Mouse (Mus musculus) embryonic facial prominence, embryonic 12.5 days (tissue): ENCODE measurements at regions not wholly inside any gene's neighbourhood (a gene's known extent, or its start where the extent isn't known, plus 50 kb on each side); places are given as distances from the start of the nearest gene placed in this dataset.

Experiments
- ATAC-seq: fragments of 200-750 bp; cut with Nextera tagmentation; 2 replicates; pipeline ENCODE4 v1.8.0; 2017; ENCODE audit not compliant: insufficient number of reproducible peaks, insufficient read depth, low FRiP score, low TSS enrichment
- H3K27ac ChIP-seq: fragments of 300-500 bp; sonication (generic); 2 replicates; pipeline ENCODE4 v1.5.1; 2016; ENCODE audit warnings: mild to moderate bottlenecking
- H3K27me3 ChIP-seq: fragments of 300-500 bp; sonication (generic); 2 replicates; pipeline ENCODE4 v1.6.1; 2016; ENCODE audit warnings: mild to moderate bottlenecking, moderate library complexity
- H3K36me3 ChIP-seq: fragments of 300-500 bp; sonication (generic); 2 replicates; pipeline ENCODE4 v1.6.1; 2016; ENCODE audit warnings: mild to moderate bottlenecking
- H3K4me1 ChIP-seq: fragments of 300-500 bp; sonication (generic); 2 replicates; pipeline ENCODE4 v1.6.1; 2016
- H3K4me2 ChIP-seq: fragments of 300-500 bp; sonication (generic); replicated peaks from 2 replicates; pipeline ENCODE4 v1.6.1; 2016; ENCODE audit warnings: mild to moderate bottlenecking, moderate library complexity
- H3K4me3 ChIP-seq: fragments of 300-500 bp; sonication (generic); 2 replicates; pipeline ENCODE4 v1.5.1; 2016; ENCODE audit warnings: mild to moderate bottlenecking
- H3K9ac ChIP-seq: fragments of 300-500 bp; sonication (generic); 2 replicates; pipeline ENCODE4 v1.6.1; 2016; ENCODE audit warnings: mild to moderate bottlenecking, moderate library complexity
- H3K9me3 ChIP-seq: fragments of 300-500 bp; sonication (generic); 2 replicates; pipeline ENCODE4 v1.6.1; 2016; ENCODE audit warnings: mild to moderate bottlenecking, moderate library complexity
- WGBS: fragments of 180-500 bp; shearing (Covaris S2); methylation state at CpG from one replicate; pipeline ENCODE4 v1.1.7; 2016; 5-methylcytosine and 5-hydroxymethylcytosine counted together

DNA sequence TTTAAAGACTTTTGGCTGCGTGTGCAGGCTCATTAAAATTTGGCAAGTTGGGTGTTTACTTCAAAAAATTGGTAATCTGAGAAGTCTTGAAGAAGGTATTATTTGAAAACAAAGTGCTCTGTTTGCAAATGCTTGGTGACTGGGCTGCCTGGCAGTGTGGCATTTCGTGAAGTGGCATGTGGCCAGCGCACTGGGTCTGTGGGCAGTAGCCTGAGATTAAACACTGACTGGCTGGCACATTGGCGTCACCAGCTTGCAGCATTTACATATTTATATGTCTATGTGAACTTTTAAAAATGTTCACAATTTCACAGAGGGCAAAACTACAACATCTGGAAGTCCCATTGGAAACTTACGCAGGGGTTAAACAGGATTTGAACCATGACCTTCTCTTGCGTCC lies 261.3 kb downstream of the Trib2 start:
- WGBS = 84% methylated on average over 6 of the region's 6 CpGs
- H3K4me2 ChIP-seq = no peak overlapping the region
- H3K9ac ChIP-seq = no peak overlapping the region

DNA sequence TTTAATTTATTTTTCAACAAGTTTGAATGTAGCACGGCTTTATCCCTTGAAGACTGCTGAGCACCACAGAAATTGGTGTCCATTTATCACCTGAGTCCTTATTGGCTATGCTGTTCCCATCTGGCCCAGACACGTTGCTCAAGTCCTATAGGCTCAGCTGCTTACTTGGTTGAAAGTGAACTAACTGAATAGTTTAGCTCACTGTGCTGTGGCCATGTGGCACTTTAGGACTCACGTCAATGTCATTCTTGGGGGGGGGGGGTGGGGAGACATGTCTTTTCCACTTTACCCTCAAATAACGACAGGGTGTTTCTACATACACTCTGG lies 263.1 kb downstream of the Trib2 start:
- Histone ChIP-seq H3K4me2 (no peak overlapping the region), H3K36me3 (no peaks in the 10 kb centered on the region), H3K9ac (no peak overlapping the region), H3K27ac (no peak overlapping the region), H3K27me3 (no peaks in the 10 kb centered on the region), H3K4me1 (no peaks in the 10 kb centered on the region), H3K4me3 (no peak overlapping the region), H3K9me3 (no peaks in the 10 kb centered on the region)
- ATAC-seq = no peak
- 68% methylated on average over 4 of the region's 4 CpGs for WGBS

More for the DNA sequence above, 261.3 kb downstream of the Trib2 start:
- no peak overlapping the region for H3K4me3 ChIP-seq
- ATAC-seq = no peak
- no peaks in the 10 kb centered on the region for H3K4me1 ChIP-seq
- H3K27ac ChIP-seq = no peak overlapping the region
- no peaks in the 10 kb centered on the region for H3K9me3 ChIP-seq
- H3K36me3 ChIP-seq = no peaks in the 10 kb centered on the region
- H3K27me3 ChIP-seq = no peaks in the 10 kb centered on the region

DNA sequence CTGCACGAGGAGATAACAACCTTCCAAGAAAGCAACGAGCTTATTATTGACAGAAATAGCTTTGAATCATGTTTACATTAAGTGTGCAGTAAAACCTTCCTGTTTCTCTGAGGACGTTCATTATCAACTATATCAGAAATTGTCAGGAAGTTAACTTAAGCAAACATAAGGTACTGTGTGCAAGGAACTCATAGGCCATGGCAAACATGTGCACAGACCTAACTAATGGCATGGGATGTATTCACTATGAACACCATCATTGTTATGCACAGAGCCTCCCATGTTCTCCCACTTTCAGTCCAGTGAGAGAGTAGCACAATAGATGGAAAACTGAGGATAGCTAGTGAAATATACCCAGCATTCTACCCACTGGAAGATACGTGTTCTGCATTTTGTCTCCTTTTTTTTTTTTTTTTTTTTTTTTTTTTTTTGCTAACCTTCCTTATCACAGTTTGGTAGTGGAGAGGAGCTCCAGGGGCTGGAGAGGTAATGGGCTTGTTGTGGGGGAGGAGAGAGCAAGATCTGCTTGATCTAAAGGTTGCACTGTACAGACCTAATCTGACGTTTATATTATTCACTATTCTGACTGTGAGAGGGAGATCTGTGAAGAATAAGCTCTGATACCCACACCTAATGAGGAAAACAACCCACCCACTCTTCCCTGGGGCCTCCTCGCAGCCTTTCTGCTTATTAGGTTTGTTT lies 263.6 kb downstream of the Trib2 start:
- WGBS = 74% methylated on average over 6 of the region's 6 CpGs
- ATAC-seq = no peak
- H3K9me3 ChIP-seq = no peaks in the 10 kb centered on the region
- H3K27me3 ChIP-seq = no peaks in the 10 kb centered on the region
- no peak overlapping the region for H3K4me3 ChIP-seq
- H3K9ac ChIP-seq = no peak overlapping the region
- no peaks in the 10 kb centered on the region for H3K4me1 ChIP-seq
- no peak overlapping the region for H3K27ac ChIP-seq
- no peak overlapping the region for H3K4me2 ChIP-seq
- no peaks in the 10 kb centered on the region for H3K36me3 ChIP-seq

DNA sequence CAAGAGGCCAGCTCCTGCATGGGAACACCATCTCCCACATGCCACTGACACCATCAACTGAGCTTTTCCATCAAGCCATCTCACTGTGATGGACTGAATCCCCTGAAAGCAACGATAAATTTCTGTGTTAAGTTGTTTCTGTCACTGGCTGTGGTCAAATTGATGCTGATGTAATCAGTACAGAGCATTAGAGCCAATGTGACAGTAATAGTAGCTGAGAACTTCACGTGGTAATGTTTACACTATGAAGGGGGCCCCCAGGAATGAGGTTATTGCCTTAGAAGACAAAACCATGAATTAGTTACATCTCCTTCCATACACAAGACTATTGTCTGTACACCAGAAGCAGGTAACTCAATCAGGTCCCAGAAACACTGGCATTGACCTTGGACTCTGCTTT lies 264.5 kb downstream of the Trib2 start:
- no peaks in the 10 kb centered on the region for H3K36me3 ChIP-seq
- H3K4me2 ChIP-seq = no peak overlapping the region
- no peak overlapping the region for H3K9ac ChIP-seq
- no peaks in the 10 kb centered on the region for H3K9me3 ChIP-seq
- H3K4me3 ChIP-seq = no peak overlapping the region
- no peak for ATAC-seq
- WGBS = 70% methylated on average over 2 of the region's 2 CpGs
- no peak overlapping the region for H3K27ac ChIP-seq
- H3K27me3 ChIP-seq = no peaks in the 10 kb centered on the region
- H3K4me1 ChIP-seq = no peaks in the 10 kb centered on the region

DNA sequence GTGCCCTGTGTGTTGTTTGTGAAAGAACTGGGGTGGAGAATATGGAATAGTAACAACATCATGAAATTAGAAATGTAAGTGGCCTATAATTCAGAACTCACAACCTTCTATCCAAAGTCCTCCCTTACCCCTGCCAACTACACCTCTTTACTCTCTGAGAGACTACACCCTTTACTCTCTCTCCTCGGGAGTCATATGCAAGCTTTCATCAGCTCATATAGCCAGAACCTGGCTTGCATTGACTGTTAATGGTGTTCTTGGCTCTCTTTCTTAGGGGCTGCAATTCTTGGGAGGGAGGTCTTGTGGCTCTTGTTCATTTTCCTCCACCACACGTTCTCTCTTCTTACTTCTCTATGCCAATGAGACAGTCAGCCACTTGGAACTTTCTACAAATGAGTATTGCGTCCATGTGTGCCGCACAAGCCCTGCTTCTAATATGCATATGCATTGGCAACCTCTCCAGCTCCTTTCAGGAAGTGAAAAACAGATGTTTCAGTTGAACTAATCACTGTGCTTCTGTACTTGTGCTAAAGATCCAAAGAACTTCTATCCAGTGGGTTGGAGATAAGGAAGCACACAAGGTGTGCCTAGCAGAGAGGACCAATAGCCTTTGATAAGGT lies 265.3 kb downstream of the Trib2 start:
- Histone ChIP-seq H3K27ac (no peak overlapping the region), H3K9ac (no peak overlapping the region), H3K4me1 (no peaks in the 10 kb centered on the region), H3K4me3 (no peak overlapping the region), H3K4me2 (no peak overlapping the region), H3K9me3 (no peaks in the 10 kb centered on the region), H3K27me3 (no peaks in the 10 kb centered on the region), H3K36me3 (no peaks in the 10 kb centered on the region)
- 60% methylated on average over 4 of the region's 4 CpGs for WGBS
- ATAC-seq = no peak

DNA sequence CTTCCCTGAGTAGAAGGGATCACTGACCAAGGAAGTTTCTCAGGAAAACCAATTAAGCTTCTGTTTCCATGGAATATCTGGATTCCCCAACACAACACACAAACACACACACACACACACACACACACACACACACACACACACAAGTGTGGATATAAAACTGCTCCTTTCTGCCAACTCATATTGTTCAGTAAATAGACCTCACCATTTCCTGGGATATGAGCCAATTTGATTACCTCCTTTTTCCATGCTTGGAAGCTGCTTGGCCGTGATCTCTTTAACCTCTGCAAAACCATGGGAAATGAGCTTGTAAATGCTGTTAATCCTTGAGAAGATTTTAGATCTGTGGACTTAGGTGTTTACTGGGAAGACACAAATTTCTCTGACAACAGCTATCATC lies 272.4 kb downstream of the Trib2 start:
- ATAC-seq = no peak
- no peaks in the 10 kb centered on the region for H3K4me1 ChIP-seq
- H3K27ac ChIP-seq = no peak overlapping the region
- H3K27me3 ChIP-seq = no peaks in the 10 kb centered on the region
- no peak overlapping the region for H3K4me2 ChIP-seq
- H3K9ac ChIP-seq = no peak overlapping the region
- H3K9me3 ChIP-seq = no peaks in the 10 kb centered on the region
- H3K36me3 ChIP-seq = no peaks in the 10 kb centered on the region
- no peak overlapping the region for H3K4me3 ChIP-seq
- 80% methylated on average over 1 of the region's 1 CpGs for WGBS

DNA sequence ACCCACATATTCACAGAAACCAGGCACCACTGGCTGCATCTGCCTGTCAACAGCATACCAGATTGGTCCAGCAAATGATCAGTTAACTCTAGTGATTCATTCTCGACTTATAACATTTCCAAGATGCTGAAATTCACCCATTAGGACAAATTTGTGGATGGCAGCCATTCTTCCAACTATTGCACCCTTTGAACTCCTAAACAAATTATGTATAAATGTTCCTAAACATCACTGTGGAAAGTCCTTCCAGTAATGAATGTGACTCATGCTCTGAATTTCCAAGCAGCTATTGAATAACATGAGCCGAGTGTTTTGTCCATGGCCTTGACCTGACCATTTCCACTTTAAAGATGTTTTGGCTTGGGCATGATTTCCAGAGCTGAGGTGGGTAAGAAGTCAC lies 274.2 kb downstream of the Trib2 start:
- H3K27ac ChIP-seq = no peak overlapping the region
- 69% methylated on average over 2 of the region's 2 CpGs for WGBS
- ATAC-seq = no peak

DNA sequence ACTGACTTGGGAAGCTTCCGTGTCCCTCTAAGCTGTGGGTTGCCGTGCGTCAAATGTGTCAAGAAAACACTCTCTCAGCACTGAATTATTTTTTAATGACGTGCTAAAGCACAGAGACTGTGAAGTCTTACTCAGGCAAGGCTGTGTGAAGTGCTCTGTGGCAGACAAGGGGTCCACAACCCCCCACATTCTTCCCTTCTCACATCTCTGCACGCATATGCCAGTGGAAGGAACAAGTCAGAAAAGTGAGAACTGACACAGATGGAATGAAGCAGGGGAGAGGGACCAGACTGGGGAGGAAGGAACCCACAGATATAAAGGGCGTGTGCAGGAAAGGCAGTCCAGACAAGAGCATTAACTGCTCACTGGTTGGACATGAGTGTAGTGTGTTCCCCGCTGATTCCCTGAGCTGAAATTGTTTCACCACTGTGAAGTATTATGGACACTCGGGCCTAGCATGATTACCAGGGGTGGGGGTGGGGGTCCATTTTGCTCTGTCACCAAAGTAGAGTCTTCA lies 279.8 kb downstream of the Trib2 start:
- Histone ChIP-seq H3K36me3 (no peaks in the 10 kb centered on the region), H3K27ac (no peak overlapping the region), H3K4me3 (no peak overlapping the region), H3K4me2 (no peak overlapping the region), H3K9me3 (no peaks in the 10 kb centered on the region), H3K27me3 (no peaks in the 10 kb centered on the region), H3K4me1 (0 out of 2 replicates have a peak, but pooled peaks cover 3% of the 10 kb centered on the region), H3K9ac (no peak overlapping the region)
- 0 out of 2 replicates have a peak, but pooled peaks have one; percentile 28 for ATAC-seq
- 63% methylated on average over 8 of the region's 8 CpGs for WGBS

More for the DNA sequence above, 274.2 kb downstream of the Trib2 start:
- Histone ChIP-seq H3K27me3 (no peaks in the 10 kb centered on the region), H3K4me3 (no peak overlapping the region), H3K9me3 (no peaks in the 10 kb centered on the region), H3K4me1 (no peaks in the 10 kb centered on the region), H3K4me2 (no peak overlapping the region), H3K9ac (no peak overlapping the region), H3K36me3 (no peaks in the 10 kb centered on the region)

DNA sequence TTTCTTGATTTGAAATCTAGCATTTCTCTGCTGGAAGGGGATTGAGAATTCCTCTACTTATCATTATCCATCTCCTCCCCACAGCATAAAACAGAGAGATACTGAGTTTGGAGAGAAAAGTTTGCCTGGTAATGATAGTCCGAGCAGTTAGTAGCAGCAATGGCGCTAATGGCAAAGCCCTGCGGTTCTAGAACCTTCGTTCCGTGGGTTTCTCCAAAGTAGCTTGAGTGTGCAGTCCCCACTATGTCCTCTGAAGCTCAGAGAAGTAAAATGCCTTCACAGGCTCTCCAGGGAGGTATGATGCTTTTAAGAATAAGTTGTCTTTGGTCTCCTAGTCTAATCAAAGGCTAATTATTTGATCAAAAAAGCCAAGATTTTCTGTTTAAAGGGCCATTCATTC lies 280.5 kb downstream of the Trib2 start:
- Histone ChIP-seq H3K4me1 (0 out of 2 replicates have a peak, but pooled peaks cover 3% of the 10 kb centered on the region), H3K4me2 (no peak overlapping the region), H3K9ac (no peak overlapping the region), H3K27me3 (no peaks in the 10 kb centered on the region), H3K4me3 (no peak overlapping the region), H3K9me3 (no peaks in the 10 kb centered on the region), H3K27ac (no peak overlapping the region), H3K36me3 (no peaks in the 10 kb centered on the region)
- 96% methylated on average over 5 of the region's 5 CpGs for WGBS
- ATAC-seq = no peak

DNA sequence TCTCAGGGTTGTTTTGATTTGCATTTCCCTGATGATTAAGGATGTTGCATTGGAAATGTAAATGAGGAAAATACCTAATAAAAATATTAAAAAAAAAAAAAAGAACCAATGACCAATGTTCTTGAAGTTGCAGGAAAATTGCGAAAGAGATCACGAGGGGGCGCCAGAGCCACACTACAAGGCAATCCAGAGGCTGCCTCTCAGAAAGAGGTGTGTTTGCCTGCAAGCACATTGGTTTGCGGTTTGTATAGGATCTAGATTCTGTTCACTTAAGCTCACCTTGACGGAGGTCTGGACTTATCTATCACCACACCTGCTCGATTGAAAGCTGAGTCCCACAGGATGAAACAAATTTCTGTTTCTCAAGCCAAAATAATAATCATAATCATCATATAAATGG lies 280.9 kb downstream of the Trib2 start:
- no peak overlapping the region for H3K27ac ChIP-seq
- no peaks in the 10 kb centered on the region for H3K9me3 ChIP-seq
- no peak for ATAC-seq
- H3K9ac ChIP-seq = no peak overlapping the region
- no peaks in the 10 kb centered on the region for H3K27me3 ChIP-seq
- no peak overlapping the region for H3K4me2 ChIP-seq
- WGBS = 6% methylated on average over 6 of the region's 6 CpGs
- H3K36me3 ChIP-seq = no peaks in the 10 kb centered on the region
- 0 out of 2 replicates have a peak, but pooled peaks cover 5% of the 10 kb centered on the region for H3K4me1 ChIP-seq
- no peak overlapping the region for H3K4me3 ChIP-seq

DNA sequence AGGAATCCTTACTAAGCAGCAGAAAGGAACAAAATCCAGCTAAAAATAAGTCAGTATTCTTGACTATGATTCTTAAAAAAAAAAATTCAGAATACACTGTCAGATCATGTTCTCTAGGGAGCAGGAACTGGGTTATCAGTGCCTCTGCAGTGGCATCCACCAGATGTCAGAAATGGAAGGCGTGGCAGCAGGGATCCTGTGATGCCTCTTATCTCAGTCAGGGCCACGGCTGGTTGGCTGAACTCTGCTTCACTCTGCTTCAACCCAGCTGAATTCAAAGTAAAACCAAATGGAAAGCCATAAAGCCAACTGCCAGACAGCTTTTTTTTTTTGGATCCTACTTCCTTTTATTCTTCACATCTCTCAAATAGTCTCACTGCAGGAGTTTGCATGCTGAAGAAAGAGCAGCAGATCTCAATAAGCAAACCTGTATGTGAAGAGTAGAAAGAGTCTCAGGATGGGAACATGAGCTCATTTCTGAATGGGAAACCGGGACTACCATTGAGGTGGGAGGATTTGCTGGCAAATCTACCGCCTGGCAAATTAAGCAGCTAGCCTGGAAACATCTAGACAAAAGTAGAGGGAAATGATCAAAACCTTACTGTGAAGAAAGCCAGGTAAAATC lies 295.8 kb downstream of the Trib2 start:
- WGBS = 54% methylated on average over 4 of the region's 4 CpGs
- no peak for ATAC-seq
- no peak overlapping the region for H3K4me3 ChIP-seq
- no peaks in the 10 kb centered on the region for H3K9me3 ChIP-seq
- no peaks in the 10 kb centered on the region for H3K4me1 ChIP-seq
- no peak overlapping the region for H3K27ac ChIP-seq
- H3K36me3 ChIP-seq = no peaks in the 10 kb centered on the region
- no peak overlapping the region for H3K9ac ChIP-seq
- no peaks in the 10 kb centered on the region for H3K27me3 ChIP-seq
- no peak overlapping the region for H3K4me2 ChIP-seq

DNA sequence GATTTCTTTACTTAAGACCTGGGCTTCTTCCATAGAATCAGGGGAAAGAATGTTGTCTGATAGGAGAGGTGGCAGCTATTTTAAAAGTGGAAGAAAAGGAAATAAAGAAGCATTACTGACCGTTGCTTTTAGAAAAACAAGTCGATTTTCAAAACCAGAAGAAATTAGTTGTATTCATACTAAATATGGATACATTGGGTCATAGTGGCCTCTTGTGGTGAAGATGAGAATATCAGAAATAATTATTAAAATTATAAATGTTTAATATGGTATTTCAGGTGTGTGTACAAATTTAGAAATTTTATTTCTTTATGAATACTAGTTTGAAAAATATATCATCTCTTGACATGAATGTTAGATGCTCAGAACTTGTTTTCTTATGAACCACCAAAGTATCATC lies 304.7 kb downstream of the Trib2 start:
- no peak overlapping the region for H3K27ac ChIP-seq
- no peak overlapping the region for H3K4me3 ChIP-seq
- H3K4me2 ChIP-seq = no peak overlapping the region
- no peak for ATAC-seq
- H3K36me3 ChIP-seq = no peaks in the 10 kb centered on the region
- H3K9ac ChIP-seq = no peak overlapping the region
- H3K27me3 ChIP-seq = no peaks in the 10 kb centered on the region
- no peaks in the 10 kb centered on the region for H3K9me3 ChIP-seq
- no peaks in the 10 kb centered on the region for H3K4me1 ChIP-seq
- 53% methylated on average over 2 of the region's 2 CpGs for whole genome bisulfite sequencing
